Mouse (Mus musculus): ENCODE data around the gene Pomgnt1. TPM values are rescaled to one million over a fixed set of nuclear protein-coding genes. Genes with fewer than 3 reads are reported as not detected.
A peak's percentile ranks its signal among the peaks of the same experiment; 100 is the strongest.

Gene Pomgnt1
- total and polyA plus RNA-seq, 3 experiments, result 33.0 to 40.7 (median 40.2) TPM

GRCm38 (mm10) chr4:116074861-116075620 is 48.6 kb upstream of the Pomgnt1 start, which contains the start of the genes Uqcrh and Lrrc41:
TSS of gene Uqcrh (minus strand) at chr4:116075071.
TSS of gene Lrrc41 (plus strand) at chr4:116075269.
- Histone ChIP-seq H3K9me3 (replicated peaks; ENCODE audit: low read length) (no peaks in the 10 kb centered on the region), H3K27me3 (replicated peaks) (no peaks in the 10 kb centered on the region), H3K27ac (ENCODE audit: insufficient read depth, low read depth) (peak within 1 kb of the TSS; percentile 81), H3K79me2 (replicated peaks; ENCODE audit: control insufficient read depth, extremely low read depth, insufficient read depth, poor library complexity, severe bottlenecking) (peaks cover 66% of the 10 kb centered on the region), H3K4me3 (replicated peaks in 1 of 3; ENCODE audit: low read depth in 2 of 3, low read length in 2 of 3, poor library complexity in 1 of 3) (peak within 1 kb of the TSS; percentile 81 to 94 (median 91)), H3K36me3 (replicated peaks in 1 of 2; ENCODE audit: control insufficient read depth in 1 of 2, insufficient read depth in 1 of 2, low read length in 1 of 2) (peaks cover 1 to 32% of the 10 kb centered on the region in 2 experiments), H3K9ac (ENCODE audit: insufficient read depth, low read depth) (peak within 1 kb of the TSS; percentile 83), H3K4me2 (ENCODE audit: insufficient read depth, low read depth, poor library complexity, severe bottlenecking) (peak within 1 kb of the TSS; percentile 63), H3K4me1 (ENCODE audit: control insufficient read depth in 1 of 2, insufficient read depth in 2 of 2) (peaks cover 2 to 15% of the 10 kb centered on the region in 2 experiments; a peak in 3 of 4 replicates)
- dilution Hi-C loops (cut with MboI; ENCODE audit: extremely low pct_ligation_motif_present, extremely low pct_unique_long_range_greater_than_20kb, low sequenced_read_pairs) (no loop called here), in situ Hi-C loops (cut with MboI; ENCODE audit: low pct_ligation_motif_present, low pct_unique_long_range_greater_than_20kb, low sequenced_read_pairs) (no loop called here)
- peak; percentile 92 for TF ChIP-seq HCFC1 (IDR thresholded peaks at IDR 0.05; ENCODE audit: low read depth, low read length)
- peak; percentile 80 for TF ChIP-seq POLR2A (IDR thresholded peaks at IDR 0.05; ENCODE audit: low read depth, low read length)
- peak; percentile 33 for TF ChIP-seq MAX (IDR thresholded peaks at IDR 0.05; ENCODE audit: low read length)
- TF ChIP-seq CTCF (conservative IDR thresholded peaks at IDR 0.05 in 1 of 2, IDR thresholded peaks at IDR 0.05 in 1 of 2; ENCODE audit: low read depth in 2 of 2, low read length in 2 of 2), result 0 out of 4 replicates have a peak, but pooled peaks of 1 of the 2 experiments have one; percentile 13
- TF ChIP-seq SMC3 (IDR thresholded peaks at IDR 0.05; ENCODE audit: low read depth, low read length), result no peak
- TF ChIP-seq MAFK (IDR thresholded peaks at IDR 0.05; ENCODE audit: insufficient replicate concordance, low read length), result no peak
- peak; percentile 26; the same call in 1 of the 2 replicates for TF ChIP-seq GABPA (IDR thresholded peaks at IDR 0.05; ENCODE audit: insufficient replicate concordance, low read depth, low read length)
- no peak for TF ChIP-seq ZKSCAN1 (IDR thresholded peaks at IDR 0.05; ENCODE audit: borderline replicate concordance, low read depth, low read length)
- peak; percentile 68 for TF ChIP-seq SIN3A (IDR thresholded peaks at IDR 0.05; ENCODE audit: low read length)
- peak; percentile 87 for TF ChIP-seq TCF12 (IDR thresholded peaks at IDR 0.05; ENCODE audit: low read depth, low read length)
- peak; percentile 45 for TF ChIP-seq MEF2A (IDR thresholded peaks at IDR 0.05; ENCODE audit: borderline replicate concordance, low read depth, low read length)
- peak; percentile 58 for TF ChIP-seq MYC (IDR thresholded peaks at IDR 0.05; ENCODE audit: low read depth, low read length)
- TF ChIP-seq ZC3H11A (IDR thresholded peaks at IDR 0.05; ENCODE audit: low read depth, low read length), result no peak
- TF ChIP-seq RCOR1 (conservative IDR thresholded peaks at IDR 0.05; ENCODE audit: low read depth, low read length), result peak; percentile 97
- TF ChIP-seq ETS1 (conservative IDR thresholded peaks at IDR 0.05; ENCODE audit: low read depth, low read length), result peak; percentile 25; the same call in 1 of the 2 replicates
- peak; percentile 77 for TF ChIP-seq POLR2AphosphoS2 (IDR thresholded peaks at IDR 0.05; ENCODE audit: low read depth, low read length)
- TF ChIP-seq PAX5 (IDR thresholded peaks at IDR 0.05; ENCODE audit: low read length), result no peak
- no peak; the same call in 1 of the 2 replicates for TF ChIP-seq JUND (conservative IDR thresholded peaks at IDR 0.05; ENCODE audit: low read depth, low read length)
- TF ChIP-seq NELFE (IDR thresholded peaks at IDR 0.05; ENCODE audit: low read depth, low read length), result peak; percentile 87
- TF ChIP-seq EP300 (IDR thresholded peaks at IDR 0.05; ENCODE audit: low read length), result no peak
- TF ChIP-seq RAD21 (IDR thresholded peaks at IDR 0.05; ENCODE audit: low read depth, low read length), result no peak
- TF ChIP-seq ELF1 (IDR thresholded peaks at IDR 0.05; ENCODE audit: low read depth, low read length), result peak; percentile 71
- no peak for TF ChIP-seq CHD2 (IDR thresholded peaks at IDR 0.05; ENCODE audit: low read length)
- no peak for TF ChIP-seq USF1 (IDR thresholded peaks at IDR 0.05; ENCODE audit: low read depth, low read length)
- no peak for TF ChIP-seq USF2 (conservative IDR thresholded peaks at IDR 0.05; ENCODE audit: low read depth, low read length)
- no peak for TF ChIP-seq ZNF384 (IDR thresholded peaks at IDR 0.05; ENCODE audit: low read depth, low read length)
- TF ChIP-seq ZMIZ1 (IDR thresholded peaks at IDR 0.05; ENCODE audit: low read depth, low read length), result peak; percentile 82; the same call in 1 of the 2 replicates
- peak; percentile 72 for TF ChIP-seq TBP (conservative IDR thresholded peaks at IDR 0.05; ENCODE audit: low read depth, low read length)
- TF ChIP-seq MAZ (IDR thresholded peaks at IDR 0.05; ENCODE audit: low read depth, low read length), result 0 out of 2 replicates have a peak, but pooled peaks have one; percentile 34
- peak; percentile 28; the same call in 1 of the 2 replicates for TF ChIP-seq BHLHE40 (IDR thresholded peaks at IDR 0.05; ENCODE audit: low read depth, low read length)
- TF ChIP-seq JUN (IDR thresholded peaks at IDR 0.05; ENCODE audit: insufficient read depth, low read depth, low read length), result no peak
- no peak; the same call in 1 of the 2 replicates for TF ChIP-seq MXI1 (IDR thresholded peaks at IDR 0.05; ENCODE audit: low read depth, low read length)
- peak; percentile 100 for TF ChIP-seq CHD1 (IDR thresholded peaks at IDR 0.05; ENCODE audit: low read depth, low read length)
- TF ChIP-seq NRF1 (IDR thresholded peaks at IDR 0.05; ENCODE audit: low read depth, low read length), result peak; percentile 84
- TF ChIP-seq IRF4 (IDR thresholded peaks at IDR 0.05; ENCODE audit: low read depth, low read length), result 0 out of 2 replicates have a peak, but pooled peaks have one; percentile 24
- TF ChIP-seq KAT2A (IDR thresholded peaks at IDR 0.05; ENCODE audit: insufficient replicate concordance, low read length), result peak; percentile 79
- no peak for TF ChIP-seq UBTF (IDR thresholded peaks at IDR 0.05; ENCODE audit: low read depth, low read length)
- TF ChIP-seq E2F4 (IDR thresholded peaks at IDR 0.05; ENCODE audit: insufficient replicate concordance, low read depth, low read length), result no peak
- peak; percentile 94 for DNase-seq (ENCODE audit: extremely low read depth)

Measured in CH12.LX (cell line).